Mouse (Mus musculus): ENCODE results near the gene Fli1. TPM values are rescaled to one million over a fixed set of nuclear protein-coding genes. Genes with fewer than 3 reads are reported as not detected.
A peak's percentile ranks its signal among the peaks of the same experiment; 100 is the strongest.

The Fli1 gene
- polyA plus RNA-seq, 1 experiment from 2014 or later = 20.6 TPM

DNA sequence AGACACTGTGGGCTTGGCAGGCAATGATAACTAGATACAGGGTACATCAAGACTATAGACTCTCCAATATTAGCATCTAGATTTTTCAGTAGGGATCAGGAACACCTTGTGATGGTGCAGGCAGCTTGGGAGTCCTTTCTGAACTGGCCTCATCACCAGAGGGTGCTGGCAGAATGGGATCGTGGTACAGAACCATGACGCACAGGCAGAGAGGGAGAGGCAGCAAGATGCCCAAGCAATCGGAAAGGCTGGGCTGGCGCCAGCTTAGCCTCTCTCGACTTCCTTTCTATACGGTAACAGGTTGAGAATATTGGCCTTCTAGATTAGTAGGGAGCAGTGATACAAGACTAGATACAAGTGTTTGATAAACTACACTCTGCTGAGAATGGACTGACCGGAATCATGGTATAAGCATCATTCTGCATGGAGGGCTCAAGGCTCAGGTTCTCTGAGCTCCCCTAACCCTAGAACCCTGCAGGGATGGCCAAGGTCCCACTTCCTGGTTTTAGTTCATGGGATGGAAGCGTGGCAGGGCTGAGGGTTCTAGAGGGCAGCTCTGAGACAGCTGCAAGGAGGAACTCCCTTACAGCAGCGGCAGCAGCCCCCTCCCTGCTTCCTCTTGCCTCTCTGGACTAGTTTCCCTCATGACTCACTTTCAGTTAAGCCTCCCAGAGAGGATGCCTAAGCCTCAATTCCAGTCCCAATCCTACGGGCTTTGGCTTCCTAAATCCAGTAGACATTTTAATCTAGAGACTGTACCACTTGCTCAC, 67.9 kb downstream of the Fli1 start:
- no peaks in the 10 kb centered on the region for H3K27me3 ChIP-seq (ENCODE audit: control insufficient read depth, insufficient read depth, low read length)
- no peaks in the 10 kb centered on the region for H3K9me3 ChIP-seq (ENCODE audit: control insufficient read depth, low read length)
- no peak overlapping the region for H3K9ac ChIP-seq (ENCODE audit: low read length)
- no peak overlapping the region for H3K4me3 ChIP-seq (ENCODE audit: control insufficient read depth in 1 of 2, insufficient read depth in 1 of 2, low read depth in 1 of 2, low read length in 2 of 2)
- no peak for ATAC-seq (ENCODE audit: insufficient number of reproducible peaks, insufficient read depth, low FRiP score, low read depth)
- WGBS = 71% methylated on average over 10 of the region's 10 CpGs
- no peak overlapping the region for H3K27ac ChIP-seq (replicated peaks in 1 of 2; ENCODE audit: control insufficient read depth in 1 of 2, insufficient read depth in 1 of 2, low read depth in 2 of 2, low read length in 2 of 2)
- H3K4me1 ChIP-seq (ENCODE audit: control insufficient read depth in 2 of 2, insufficient read depth in 2 of 2, low read length in 2 of 2) = peaks cover 9 to 18% of the 10 kb centered on the region in 2 experiments
- peaks cover 38% of the 10 kb centered on the region for H3K36me3 ChIP-seq (ENCODE audit: control insufficient read depth, insufficient read depth, low read length)
- no peak overlapping the region for H3K4me2 ChIP-seq (ENCODE audit: low read length)

DNA sequence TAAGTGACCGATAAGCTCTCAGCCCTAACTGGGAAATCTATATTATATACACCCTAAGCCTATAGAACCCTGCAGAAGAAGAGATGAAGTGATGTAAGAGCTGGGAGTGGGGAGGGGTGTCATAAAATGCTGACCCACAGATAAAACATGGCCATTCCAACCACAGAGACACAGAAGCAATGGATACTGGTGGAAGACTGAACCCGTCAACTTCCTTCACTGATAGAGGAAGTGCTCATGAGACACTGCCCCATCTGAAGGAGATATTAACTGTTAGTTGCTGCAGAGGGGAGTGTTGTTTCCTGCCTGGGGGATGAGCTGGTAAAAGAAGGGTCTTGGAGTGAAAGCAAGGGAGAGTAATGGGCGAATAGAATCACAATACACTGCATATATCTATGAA, 70.3 kb downstream of the Fli1 start:
- H3K4me2 ChIP-seq (ENCODE audit: low read length) = no peak overlapping the region

DNA sequence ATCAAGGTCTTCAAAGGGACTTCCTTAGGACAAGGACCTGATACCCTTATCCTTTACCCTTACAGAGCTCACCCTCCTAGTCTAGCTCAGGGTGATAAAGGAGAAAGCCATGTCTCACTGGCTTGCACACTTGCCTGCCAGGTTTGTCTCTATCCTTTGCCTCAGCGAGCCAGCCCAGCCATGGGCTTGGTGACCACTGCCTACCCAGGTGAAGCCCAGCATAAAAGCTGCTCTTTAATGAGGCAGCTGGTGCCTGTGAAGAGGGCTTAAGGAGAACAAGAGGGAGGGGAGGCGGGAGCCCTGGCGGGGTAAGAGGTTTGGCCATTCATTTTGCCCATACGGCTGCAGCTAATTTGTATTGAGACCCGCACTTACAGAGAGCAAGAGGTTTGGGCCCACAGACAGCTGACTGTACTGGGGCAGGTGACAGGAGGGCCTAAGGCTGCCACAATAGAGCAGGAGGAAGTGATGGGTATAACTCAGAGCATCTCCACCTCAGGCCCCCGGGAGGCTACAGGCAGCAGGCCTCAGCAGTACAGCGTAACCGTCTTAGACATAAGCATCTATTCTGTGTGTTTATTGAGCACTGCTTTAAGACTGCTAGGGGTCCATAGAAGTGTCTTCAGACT, 73.4 kb downstream of the Fli1 start:
- 86% methylated on average over 8 of the region's 8 CpGs for WGBS
- no peaks in the 10 kb centered on the region for H3K27me3 ChIP-seq (ENCODE audit: control insufficient read depth, insufficient read depth, low read length)
- H3K9me3 ChIP-seq (ENCODE audit: control insufficient read depth, low read length) = no peaks in the 10 kb centered on the region
- peaks cover 48% of the 10 kb centered on the region for H3K36me3 ChIP-seq (ENCODE audit: control insufficient read depth, insufficient read depth, low read length)
- H3K4me3 ChIP-seq (ENCODE audit: control insufficient read depth in 1 of 2, insufficient read depth in 1 of 2, low read depth in 1 of 2, low read length in 2 of 2) = no peak overlapping the region
- H3K4me1 ChIP-seq (ENCODE audit: control insufficient read depth in 2 of 2, insufficient read depth in 2 of 2, low read length in 2 of 2) = peaks cover 0 to 11% of the 10 kb centered on the region in 2 experiments; a peak in 2 of 4 replicates
- H3K27ac ChIP-seq (replicated peaks in 1 of 2; ENCODE audit: control insufficient read depth in 1 of 2, insufficient read depth in 1 of 2, low read depth in 2 of 2, low read length in 2 of 2) = no peak overlapping the region
- no peak for ATAC-seq (ENCODE audit: insufficient number of reproducible peaks, insufficient read depth, low FRiP score, low read depth)
- H3K9ac ChIP-seq (ENCODE audit: low read length) = no peak overlapping the region
- H3K4me2 ChIP-seq (ENCODE audit: low read length) = no peak overlapping the region

More for the DNA sequence above, 70.3 kb downstream of the Fli1 start:
- no peak overlapping the region for H3K27ac ChIP-seq (replicated peaks in 1 of 2; ENCODE audit: control insufficient read depth in 1 of 2, insufficient read depth in 1 of 2, low read depth in 2 of 2, low read length in 2 of 2)
- peaks cover 42% of the 10 kb centered on the region for H3K36me3 ChIP-seq (ENCODE audit: control insufficient read depth, insufficient read depth, low read length)
- H3K9ac ChIP-seq (ENCODE audit: low read length) = no peak overlapping the region
- 78% methylated on average over 3 of the region's 3 CpGs for WGBS
- no peak overlapping the region for H3K4me3 ChIP-seq (ENCODE audit: control insufficient read depth in 1 of 2, insufficient read depth in 1 of 2, low read depth in 1 of 2, low read length in 2 of 2)
- no peak for ATAC-seq (ENCODE audit: insufficient number of reproducible peaks, insufficient read depth, low FRiP score, low read depth)
- H3K9me3 ChIP-seq (ENCODE audit: control insufficient read depth, low read length) = no peaks in the 10 kb centered on the region
- no peaks in the 10 kb centered on the region for H3K27me3 ChIP-seq (ENCODE audit: control insufficient read depth, insufficient read depth, low read length)
- peaks cover 0 to 4% of the 10 kb centered on the region in 2 experiments; a peak in 1 of 4 replicates for H3K4me1 ChIP-seq (ENCODE audit: control insufficient read depth in 2 of 2, insufficient read depth in 2 of 2, low read length in 2 of 2)

DNA sequence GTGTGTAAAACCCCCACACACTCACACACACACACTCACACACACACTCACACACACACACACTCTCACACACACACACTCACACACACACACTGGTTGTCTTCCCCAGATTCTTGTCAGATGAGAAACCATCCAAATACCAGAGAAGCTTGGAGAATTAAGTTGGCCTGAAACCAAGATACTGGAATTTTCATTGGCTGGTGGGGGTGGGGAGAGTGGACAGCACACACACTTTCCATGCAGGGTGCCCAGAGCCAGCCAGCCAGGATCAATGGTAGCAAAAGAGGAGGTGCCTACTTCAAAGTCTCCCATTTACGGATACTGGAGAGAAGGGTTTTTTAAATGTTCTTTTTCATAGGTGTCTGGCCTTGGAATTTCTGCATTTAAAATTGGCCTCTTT, 74.3 kb downstream of the Fli1 start:
- Histone ChIP-seq H3K9ac (ENCODE audit: low read length) (no peak overlapping the region), H3K4me2 (ENCODE audit: low read length) (no peak overlapping the region), H3K9me3 (ENCODE audit: control insufficient read depth, low read length) (no peaks in the 10 kb centered on the region), H3K27ac (replicated peaks in 1 of 2; ENCODE audit: control insufficient read depth in 1 of 2, insufficient read depth in 1 of 2, low read depth in 2 of 2, low read length in 2 of 2) (no peak overlapping the region), H3K4me3 (ENCODE audit: control insufficient read depth in 1 of 2, insufficient read depth in 1 of 2, low read depth in 1 of 2, low read length in 2 of 2) (no peak overlapping the region), H3K27me3 (ENCODE audit: control insufficient read depth, insufficient read depth, low read length) (no peaks in the 10 kb centered on the region), H3K4me1 (ENCODE audit: control insufficient read depth in 2 of 2, insufficient read depth in 2 of 2, low read length in 2 of 2) (peaks cover 0 to 11% of the 10 kb centered on the region in 2 experiments; a peak in 2 of 4 replicates), H3K36me3 (ENCODE audit: control insufficient read depth, insufficient read depth, low read length) (peaks cover 43% of the 10 kb centered on the region)
- no peak for ATAC-seq (ENCODE audit: insufficient number of reproducible peaks, insufficient read depth, low FRiP score, low read depth)
- WGBS = 69% methylated on average over 1 of the region's 1 CpGs

DNA sequence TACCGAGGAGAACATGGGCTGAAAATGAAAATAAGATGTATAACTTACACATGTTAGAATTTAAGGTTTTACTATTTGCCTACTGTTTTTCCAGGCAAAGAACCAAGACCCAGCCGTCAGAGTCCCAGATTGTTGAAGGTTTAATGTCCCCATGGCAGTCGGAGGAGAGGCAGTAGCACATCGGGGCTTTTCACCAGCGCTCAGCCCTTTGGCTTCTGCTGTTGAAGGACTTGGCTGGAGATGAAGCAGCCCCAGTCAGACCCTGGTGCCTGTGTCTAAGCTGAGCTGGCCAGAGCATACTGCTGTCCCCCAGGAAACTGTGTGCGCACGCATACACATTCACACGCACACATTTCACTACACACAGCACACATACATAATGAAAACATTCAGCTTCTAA, 75.2 kb downstream of the Fli1 start:
- WGBS = 71% methylated on average over 8 of the region's 8 CpGs
- Histone ChIP-seq H3K27me3 (ENCODE audit: control insufficient read depth, insufficient read depth, low read length) (no peaks in the 10 kb centered on the region), H3K4me1 (ENCODE audit: control insufficient read depth in 2 of 2, insufficient read depth in 2 of 2, low read length in 2 of 2) (peaks cover 0 to 11% of the 10 kb centered on the region in 2 experiments; a peak in 2 of 4 replicates), H3K9ac (ENCODE audit: low read length) (no peak overlapping the region), H3K9me3 (ENCODE audit: control insufficient read depth, low read length) (no peaks in the 10 kb centered on the region), H3K36me3 (ENCODE audit: control insufficient read depth, insufficient read depth, low read length) (peaks cover 40% of the 10 kb centered on the region), H3K4me2 (ENCODE audit: low read length) (no peak overlapping the region), H3K4me3 (ENCODE audit: control insufficient read depth in 1 of 2, insufficient read depth in 1 of 2, low read depth in 1 of 2, low read length in 2 of 2) (no peak overlapping the region), H3K27ac (replicated peaks in 1 of 2; ENCODE audit: control insufficient read depth in 1 of 2, insufficient read depth in 1 of 2, low read depth in 2 of 2, low read length in 2 of 2) (no peak overlapping the region; a peak in 1 of 4 replicates)
- no peak for ATAC-seq (ENCODE audit: insufficient number of reproducible peaks, insufficient read depth, low FRiP score, low read depth)

DNA sequence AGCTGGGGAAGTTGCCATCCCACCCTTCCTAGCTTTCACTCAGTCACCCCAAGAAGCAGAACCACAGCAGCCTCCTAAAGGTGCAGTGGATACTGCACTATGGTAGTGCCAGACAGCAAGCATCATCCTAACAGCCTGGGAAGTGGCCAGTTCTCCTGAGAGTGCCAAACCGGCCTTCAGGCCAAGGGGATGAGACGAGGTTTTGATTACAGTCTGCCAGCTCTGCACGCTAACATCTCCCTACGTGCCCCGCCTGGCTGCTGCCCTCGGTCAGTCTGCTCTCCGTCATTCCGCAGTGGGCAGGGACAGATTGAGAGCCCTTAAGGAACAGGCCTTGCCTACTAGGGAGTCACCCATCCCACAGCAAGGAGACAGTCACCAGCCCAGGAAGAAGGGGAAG, 75.8 kb downstream of the Fli1 start:
- no peaks in the 10 kb centered on the region for H3K9me3 ChIP-seq (ENCODE audit: control insufficient read depth, low read length)
- no peak overlapping the region for H3K4me2 ChIP-seq (ENCODE audit: low read length)
- H3K4me3 ChIP-seq (ENCODE audit: control insufficient read depth in 1 of 2, insufficient read depth in 1 of 2, low read depth in 1 of 2, low read length in 2 of 2) = no peak overlapping the region
- ATAC-seq (ENCODE audit: insufficient number of reproducible peaks, insufficient read depth, low FRiP score, low read depth) = no peak
- WGBS = 48% methylated on average over 8 of the region's 8 CpGs
- H3K27ac ChIP-seq (replicated peaks in 1 of 2; ENCODE audit: control insufficient read depth in 1 of 2, insufficient read depth in 1 of 2, low read depth in 2 of 2, low read length in 2 of 2) = peak overlapping the region in 1 of 2 experiments; percentile 47; a peak in 2 of 4 replicates
- peaks cover 37% of the 10 kb centered on the region for H3K36me3 ChIP-seq (ENCODE audit: control insufficient read depth, insufficient read depth, low read length)
- peaks cover 0 to 11% of the 10 kb centered on the region in 2 experiments; a peak in 2 of 4 replicates for H3K4me1 ChIP-seq (ENCODE audit: control insufficient read depth in 2 of 2, insufficient read depth in 2 of 2, low read length in 2 of 2)
- H3K9ac ChIP-seq (ENCODE audit: low read length) = no peak overlapping the region
- H3K27me3 ChIP-seq (ENCODE audit: control insufficient read depth, insufficient read depth, low read length) = no peaks in the 10 kb centered on the region

DNA sequence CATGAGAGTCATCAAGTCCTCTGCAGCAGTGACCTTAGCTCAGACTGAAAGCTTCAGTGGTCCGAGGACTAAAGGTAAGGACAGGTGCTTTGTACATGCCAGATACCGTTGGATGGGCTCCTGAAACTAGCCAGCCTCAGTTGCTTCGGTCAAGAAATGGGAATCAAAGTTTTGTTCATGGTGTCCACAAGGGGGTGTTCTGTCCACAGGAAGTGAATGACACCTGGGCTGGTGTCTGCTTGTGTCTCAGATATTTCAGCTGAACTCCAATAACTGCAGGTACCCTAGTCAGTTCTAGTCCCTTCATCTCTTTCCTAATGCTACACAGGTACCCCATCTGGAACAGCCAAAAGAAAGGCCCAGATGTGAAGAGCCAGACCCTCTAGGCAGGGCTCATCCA, 86.0 kb downstream of the Fli1 start:
- Histone ChIP-seq H3K9ac (ENCODE audit: low read length) (no peak overlapping the region), H3K9me3 (ENCODE audit: control insufficient read depth, low read length) (no peaks in the 10 kb centered on the region), H3K4me3 (ENCODE audit: control insufficient read depth in 1 of 2, insufficient read depth in 1 of 2, low read depth in 1 of 2, low read length in 2 of 2) (no peak overlapping the region), H3K36me3 (ENCODE audit: control insufficient read depth, insufficient read depth, low read length) (peaks cover 46% of the 10 kb centered on the region), H3K27me3 (ENCODE audit: control insufficient read depth, insufficient read depth, low read length) (no peaks in the 10 kb centered on the region), H3K27ac (replicated peaks in 1 of 2; ENCODE audit: control insufficient read depth in 1 of 2, insufficient read depth in 1 of 2, low read depth in 2 of 2, low read length in 2 of 2) (no peak overlapping the region), H3K4me1 (ENCODE audit: control insufficient read depth in 2 of 2, insufficient read depth in 2 of 2, low read length in 2 of 2) (peaks cover 0 to 2% of the 10 kb centered on the region in 2 experiments; a peak in 1 of 4 replicates), H3K4me2 (ENCODE audit: low read length) (no peak overlapping the region)
- no peak for ATAC-seq (ENCODE audit: insufficient number of reproducible peaks, insufficient read depth, low FRiP score, low read depth)
- WGBS = 66% methylated on average over 3 of the region's 3 CpGs
